Mouse (Mus musculus) intestine, embryonic 14.5 days (tissue): ENCODE results near the gene Tbc1d22b. TPM values are rescaled to one million over a fixed set of nuclear protein-coding genes. Genes with fewer than 3 reads are reported as not detected.

Source experiments
- ATAC-seq: fragments of 200-750 bp; cut with Nextera tagmentation; replicated peaks from 2 replicates; pipeline ENCODE4 v1.8.0; 2017; ENCODE audit warnings: low read depth, moderate number of reproducible peaks, moderate TSS enrichment, moderate library complexity; ENCODE audit not compliant: low FRiP score, low TSS enrichment
- DNase-seq: peaks from one replicate; pipeline ENCODE4 v3.0.0-alpha.2; 2018; ENCODE audit warnings: low spot score
- H3K27ac ChIP-seq: fragments of 300-500 bp; sonication (generic); 2 replicates; pipeline ENCODE4 v1.5.1; 2014; ENCODE audit warnings: low read depth, mild to moderate bottlenecking, control low read depth
- H3K27me3 ChIP-seq: fragments of 300-500 bp; sonication (generic); replicated peaks from 2 replicates; pipeline ENCODE4 v1.6.1; 2014; ENCODE audit warnings: low read length, control low read depth; ENCODE audit not compliant: control insufficient read depth, insufficient read depth
- H3K36me3 ChIP-seq: fragments of 300-500 bp; sonication (generic); 2 replicates; pipeline ENCODE4 v1.6.1; 2014; ENCODE audit warnings: low read length, control low read depth; ENCODE audit not compliant: control insufficient read depth, insufficient read depth
- H3K4me1 ChIP-seq: fragments of 300-500 bp; sonication (generic); replicated peaks from 2 replicates; pipeline ENCODE4 v1.6.1; 2014; ENCODE audit warnings: low read length, control low read depth, mixed read lengths; ENCODE audit not compliant: control insufficient read depth, insufficient read depth
- H3K4me2 ChIP-seq: fragments of 300-500 bp; sonication (generic); 2 replicates; pipeline ENCODE4 v1.6.1; 2014; ENCODE audit warnings: low read length
- H3K4me3 ChIP-seq: fragments of 300-500 bp; sonication (generic); 2 replicates; pipeline ENCODE4 v1.5.1; 2014; ENCODE audit warnings: low read depth, low read length, control low read depth, mixed read lengths
- H3K9ac ChIP-seq: fragments of 300-500 bp; sonication (generic); 2 replicates; pipeline ENCODE4 v1.6.1; 2014; ENCODE audit warnings: mild to moderate bottlenecking, low read length
- H3K9me3 ChIP-seq: fragments of 300-500 bp; sonication (generic); 2 replicates; pipeline ENCODE4 v1.6.1; 2016; ENCODE audit warnings: low read length, control low read depth; ENCODE audit not compliant: control insufficient read depth
- WGBS: fragments of 180-500 bp; shearing (Covaris S2); extraction: QIAGEN DNeasy Blood & Tissue Kit; methylation state at CpG from one replicate; pipeline ENCODE4 v1.1.7; 2014; 5-methylcytosine and 5-hydroxymethylcytosine counted together
- polyA plus RNA-seq: library from polyadenylated mRNA; unstranded; fragments of >200 nt; fragmentation: Nextera tagmentation; extraction: Ambion mirVana; gene quantifications from 2 replicates; pipeline ENCODE4 v1.2.1, GENCODE M21; 2014

Tbc1d22b gene
- polyA plus RNA-seq, 1 experiment from 2014 or later, result 14.0 TPM

GRCm38 (mm10) chr17:29615024-29615551 is 65.5 kb downstream of the Tbc1d22b start:
- Histone ChIP-seq H3K9me3 (no peaks in the 10 kb centered on the region), H3K4me2 (peak overlapping the region; percentile 64), H3K9ac (peak overlapping the region; percentile 97), H3K27me3 (no peaks in the 10 kb centered on the region), H3K36me3 (peaks cover 19% of the 10 kb centered on the region), H3K4me1 (peaks cover 16% of the 10 kb centered on the region), H3K27ac (peak overlapping the region; percentile 96), H3K4me3 (peak overlapping the region; percentile 94)
- ATAC-seq, result peak; percentile 67; the same call in 1 of the 2 replicates
- WGBS, result under 1% methylated on average over 43 of the region's 43 CpGs
- no peak for DNase-seq

- Histone ChIP-seq H3K4me1 (peaks cover 16% of the 10 kb centered on the region), H3K9me3 (no peaks in the 10 kb centered on the region), H3K4me2 (peak overlapping the region; percentile 64), H3K4me3 (peak overlapping the region; percentile 94), H3K27ac (no peak overlapping the region), H3K36me3 (peaks cover 21% of the 10 kb centered on the region), H3K9ac (peak overlapping the region; percentile 97), H3K27me3 (no peaks in the 10 kb centered on the region)
- no peak for ATAC-seq
- DNase-seq, result no peak
- WGBS, result 8% methylated on average over 4 of the region's 4 CpGs
These were observed 66.0 kb downstream of the Tbc1d22b start for GRCm38 (mm10) chr17:29615616-29616015.

DNA sequence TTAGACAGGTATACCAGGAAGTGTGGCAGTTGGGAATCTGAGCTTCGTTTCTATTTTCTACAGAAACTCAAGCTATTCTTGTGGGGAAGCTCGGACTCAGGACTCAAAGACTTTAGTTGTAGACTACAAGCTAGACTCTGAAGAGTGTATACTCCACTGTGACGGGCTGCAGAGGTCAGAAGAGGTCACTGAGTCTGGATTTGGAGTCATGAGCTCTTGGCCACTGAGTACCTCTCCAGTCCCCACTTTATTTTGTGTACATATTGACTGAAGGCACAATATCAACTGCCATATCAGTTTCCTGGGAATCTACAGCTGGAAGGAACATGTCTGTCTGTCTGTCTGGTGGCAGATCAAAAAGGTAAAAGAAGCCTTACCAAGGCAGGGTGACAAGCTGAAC is 69.6 kb downstream of the Tbc1d22b start:
- 82% methylated on average over 3 of the region's 3 CpGs for WGBS
- Histone ChIP-seq H3K4me1 (peaks cover 13% of the 10 kb centered on the region), H3K4me3 (no peak overlapping the region), H3K27me3 (no peaks in the 10 kb centered on the region), H3K9ac (no peak overlapping the region), H3K36me3 (peaks cover 51% of the 10 kb centered on the region), H3K4me2 (no peak overlapping the region), H3K9me3 (no peaks in the 10 kb centered on the region), H3K27ac (no peak overlapping the region)
- DNase-seq (no peak), ATAC-seq (no peak)

GRCm38 (mm10) chr17:29623488-29623887 is 73.9 kb downstream of the Tbc1d22b start:
- Histone ChIP-seq H3K4me1 (no peaks in the 10 kb centered on the region), H3K9ac (no peak overlapping the region), H3K27me3 (no peaks in the 10 kb centered on the region), H3K9me3 (no peaks in the 10 kb centered on the region), H3K27ac (no peak overlapping the region), H3K4me2 (no peak overlapping the region), H3K4me3 (no peak overlapping the region), H3K36me3 (peaks cover 89% of the 10 kb centered on the region)
- ATAC-seq (no peak), DNase-seq (no peak)
- 82% methylated on average over 8 of the region's 8 CpGs for WGBS

DNA sequence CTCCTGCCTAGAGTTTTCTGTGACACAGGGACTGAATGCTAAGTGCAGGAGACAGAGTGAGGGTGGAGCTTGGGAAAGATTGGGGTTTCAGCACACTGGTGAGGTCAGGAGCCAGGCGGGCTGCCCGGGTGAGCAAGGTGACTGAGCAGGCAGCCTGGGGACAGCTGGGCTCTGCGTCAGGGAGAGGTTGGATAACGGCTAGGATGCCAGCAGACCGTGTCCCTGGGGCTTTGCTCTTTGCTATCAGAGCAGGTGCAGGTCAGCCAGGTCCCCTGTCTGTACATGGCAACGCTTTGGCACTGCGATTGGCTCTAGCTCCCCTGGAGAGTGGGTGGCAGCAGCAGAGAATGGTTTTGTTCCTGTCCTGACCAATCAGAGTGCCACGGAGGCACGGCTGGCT is 77.7 kb downstream of the Tbc1d22b start:
- DNase-seq, result no peak
- no peak overlapping the region for H3K9ac ChIP-seq
- 95% methylated on average over 9 of the region's 9 CpGs for WGBS
- H3K27me3 ChIP-seq, result no peaks in the 10 kb centered on the region
- no peak overlapping the region for H3K4me2 ChIP-seq
- H3K4me3 ChIP-seq, result no peak overlapping the region
- H3K36me3 ChIP-seq, result peaks cover 94% of the 10 kb centered on the region
- no peaks in the 10 kb centered on the region for H3K4me1 ChIP-seq
- no peak overlapping the region for H3K27ac ChIP-seq
- no peaks in the 10 kb centered on the region for H3K9me3 ChIP-seq
- ATAC-seq, result no peak

DNA sequence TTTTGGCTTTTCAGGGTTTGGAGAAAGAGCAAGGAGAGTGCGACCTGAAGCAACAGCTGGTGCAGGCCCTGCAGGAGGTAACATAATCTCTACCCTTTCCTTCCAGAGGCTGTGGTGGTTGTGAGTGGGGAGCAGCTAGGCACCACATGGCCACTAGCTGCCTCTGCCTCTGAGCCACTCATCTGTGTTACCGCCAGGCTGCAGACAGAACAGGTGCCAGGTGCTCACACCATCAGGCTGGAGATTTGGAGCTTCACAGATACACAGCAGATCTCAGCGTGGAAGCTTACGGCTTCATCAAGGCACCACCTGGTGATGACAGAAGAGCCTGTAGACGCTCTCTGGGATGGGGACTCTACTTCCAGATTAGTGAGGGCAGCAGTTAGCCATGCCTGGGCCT is 79.4 kb downstream of the Tbc1d22b start:
- ATAC-seq (no peak), DNase-seq (no peak)
- Histone ChIP-seq H3K4me3 (no peak overlapping the region), H3K27ac (no peak overlapping the region), H3K9me3 (no peaks in the 10 kb centered on the region), H3K27me3 (no peaks in the 10 kb centered on the region), H3K9ac (no peak overlapping the region), H3K4me2 (no peak overlapping the region), H3K4me1 (no peaks in the 10 kb centered on the region), H3K36me3 (peaks cover 97% of the 10 kb centered on the region)
- 89% methylated on average over 5 of the region's 5 CpGs for WGBS

GRCm38 (mm10) chr17:29629620-29630019 is 80.0 kb downstream of the Tbc1d22b start:
- no peak overlapping the region for H3K4me2 ChIP-seq
- ATAC-seq, result no peak
- WGBS, result 83% methylated on average over 5 of the region's 5 CpGs
- DNase-seq, result no peak
- no peak overlapping the region for H3K27ac ChIP-seq
- H3K9me3 ChIP-seq, result no peaks in the 10 kb centered on the region
- no peak overlapping the region for H3K4me3 ChIP-seq
- H3K9ac ChIP-seq, result no peak overlapping the region
- no peaks in the 10 kb centered on the region for H3K4me1 ChIP-seq
- H3K36me3 ChIP-seq, result peaks cover 97% of the 10 kb centered on the region
- no peaks in the 10 kb centered on the region for H3K27me3 ChIP-seq

DNA sequence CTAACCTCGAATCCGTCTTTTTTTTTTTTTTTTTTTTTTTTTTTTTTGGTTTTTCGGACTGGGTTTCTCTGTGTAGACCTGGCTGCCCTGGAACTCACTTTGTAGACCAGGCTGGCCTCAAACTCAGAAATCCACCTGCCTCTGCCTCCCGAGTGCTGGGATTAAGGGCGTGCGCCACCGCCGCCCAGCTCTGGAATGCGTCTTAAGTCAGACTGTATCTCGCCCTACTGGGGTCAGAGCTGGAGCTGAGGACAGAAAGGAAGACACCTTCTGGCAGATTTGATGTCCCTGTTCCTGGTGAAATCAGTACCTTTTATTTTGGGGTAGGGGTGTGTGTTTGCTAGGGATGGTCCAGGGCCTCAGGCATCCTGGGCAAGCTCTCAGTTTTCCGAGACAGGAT is 82.7 kb downstream of the Tbc1d22b start:
- Histone ChIP-seq H3K9me3 (no peaks in the 10 kb centered on the region), H3K36me3 (peaks cover 97% of the 10 kb centered on the region), H3K9ac (no peak overlapping the region), H3K4me3 (no peak overlapping the region), H3K27me3 (no peaks in the 10 kb centered on the region), H3K4me2 (no peak overlapping the region), H3K27ac (no peak overlapping the region), H3K4me1 (no peaks in the 10 kb centered on the region)
- ATAC-seq (no peak), DNase-seq (no peak)
- WGBS, result 95% methylated on average over 11 of the region's 11 CpGs

DNA sequence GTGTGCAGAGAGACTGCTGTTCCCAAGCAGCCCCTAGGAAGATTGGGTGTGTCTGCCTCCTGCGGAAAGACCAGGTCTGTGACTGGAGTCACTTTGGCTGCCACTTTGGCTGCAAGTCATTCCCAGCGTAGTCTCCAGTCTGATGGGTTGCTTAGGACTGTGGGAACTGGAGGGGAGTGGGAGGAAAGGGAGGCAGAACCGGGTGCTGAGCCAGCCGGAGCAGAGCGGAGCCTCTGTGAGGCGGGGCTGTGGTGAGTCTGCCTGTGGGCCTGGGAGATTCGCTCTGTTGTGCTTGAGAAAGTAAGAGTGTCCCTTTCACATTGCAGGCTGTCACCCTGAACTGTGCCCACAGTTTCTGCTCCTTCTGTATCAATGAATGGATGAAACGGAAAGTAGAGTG is 85.9 kb downstream of the Tbc1d22b start:
- DNase-seq, result no peak
- Histone ChIP-seq H3K4me3 (no peak overlapping the region), H3K27ac (no peak overlapping the region), H3K36me3 (peaks cover 95% of the 10 kb centered on the region), H3K4me2 (no peak overlapping the region), H3K9me3 (no peaks in the 10 kb centered on the region), H3K4me1 (no peaks in the 10 kb centered on the region), H3K27me3 (no peaks in the 10 kb centered on the region), H3K9ac (no peak overlapping the region)
- no peak for ATAC-seq
- WGBS, result 93% methylated on average over 8 of the region's 8 CpGs
